Mouse (Mus musculus): Measurements from ENCODE around the gene Galnt17. TPM values are rescaled to one million over a fixed set of nuclear protein-coding genes. Genes with fewer than 3 reads are reported as not detected.

Galnt17 gene
- polyA plus RNA-seq, 1 experiment from 2014 or later: not detected

DNA sequence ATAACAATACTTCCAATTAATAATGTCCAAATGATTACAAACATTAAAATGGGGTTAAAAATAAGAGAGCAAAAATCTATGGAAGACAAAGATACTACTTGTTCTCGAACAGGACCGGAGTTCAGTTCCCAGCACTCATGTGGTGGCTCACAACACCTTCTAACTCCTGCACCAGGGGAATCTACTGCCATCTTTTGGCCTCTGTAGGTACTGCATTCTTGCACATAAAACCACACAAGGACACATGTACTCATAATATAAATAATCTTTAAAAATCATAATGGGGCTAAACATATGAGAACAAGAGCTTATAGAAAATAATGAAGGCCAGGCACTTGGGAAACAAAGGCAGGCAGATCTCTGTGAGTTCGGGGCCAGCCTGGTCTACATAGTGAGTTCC is 330.3 kb downstream of the Galnt17 start:
- Histone ChIP-seq H3K4me3 (ENCODE audit: low read depth, low read length) (no peak overlapping the region), H3K9me3 (ENCODE audit: low read length) (no peaks in the 10 kb centered on the region), H3K4me1 (ENCODE audit: insufficient read depth) (no peaks in the 10 kb centered on the region), H3K27me3 (ENCODE audit: insufficient read depth, low read length) (no peaks in the 10 kb centered on the region), H3K9ac (replicated peaks) (no peak overlapping the region), H3K27ac (ENCODE audit: low read depth) (no peak overlapping the region), H3K36me3 (replicated peaks; ENCODE audit: insufficient read depth, low read length) (no peaks in the 10 kb centered on the region), H3K4me2 (ENCODE audit: low read depth, low read length) (no peak overlapping the region)
- ATAC-seq: no peak
- TF ChIP-seq EP300 (IDR thresholded peaks at IDR 0.05; ENCODE audit: low read depth) (no peak), CTCF (IDR thresholded peaks at IDR 0.05; ENCODE audit: low read depth) (peak; percentile 8; the same call in 1 of the 2 replicates)
- 74% methylated on average over 3 of the region's 3 CpGs for WGBS (ENCODE audit: insufficient replicate concordance)
- no peak for DNase-seq

- H3K9me3 ChIP-seq (ENCODE audit: low read length): no peaks in the 10 kb centered on the region
- H3K4me1 ChIP-seq (ENCODE audit: insufficient read depth): no peaks in the 10 kb centered on the region
- TF ChIP-seq CTCF (IDR thresholded peaks at IDR 0.05; ENCODE audit: low read depth): no peak
- no peak for TF ChIP-seq EP300 (IDR thresholded peaks at IDR 0.05; ENCODE audit: low read depth)
- H3K9ac ChIP-seq (replicated peaks): no peak overlapping the region
- H3K4me3 ChIP-seq (ENCODE audit: low read depth, low read length): no peak overlapping the region
- ATAC-seq (no peak), DNase-seq (no peak)
- H3K4me2 ChIP-seq (ENCODE audit: low read depth, low read length): no peak overlapping the region
- H3K27ac ChIP-seq (ENCODE audit: low read depth): no peak overlapping the region
- WGBS (ENCODE audit: insufficient replicate concordance): 84% methylated on average over 7 of the region's 7 CpGs
- H3K36me3 ChIP-seq (replicated peaks; ENCODE audit: insufficient read depth, low read length): no peaks in the 10 kb centered on the region
- no peaks in the 10 kb centered on the region for H3K27me3 ChIP-seq (ENCODE audit: insufficient read depth, low read length)
Measured at GRCm38 (mm10) chr5:130952361-130952760, 355.9 kb downstream of the Galnt17 start.

DNA sequence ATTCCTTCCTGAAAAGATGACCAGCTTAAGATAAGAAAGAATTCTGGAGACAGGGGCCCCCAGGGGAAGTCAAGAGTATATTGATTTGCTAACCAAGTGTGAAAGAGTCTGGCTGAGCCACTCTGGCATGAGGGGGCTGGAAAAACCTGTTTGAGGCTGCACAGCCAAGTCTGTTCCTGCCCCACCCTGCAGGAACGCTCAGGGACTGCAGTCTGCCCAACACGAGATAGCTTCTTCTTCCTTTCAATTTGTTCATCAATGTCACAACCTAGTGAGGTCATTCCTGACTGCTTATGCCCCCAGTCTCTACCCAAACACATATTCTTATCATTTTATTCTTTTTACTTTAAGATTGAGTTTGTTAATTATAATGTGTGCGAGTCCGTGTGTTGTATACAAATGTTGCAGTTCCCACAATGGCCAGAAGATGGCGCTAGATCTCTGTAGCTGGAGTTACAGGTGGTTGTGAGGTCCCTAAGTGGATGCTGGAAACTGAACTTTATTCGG is 357.4 kb downstream of the Galnt17 start:
- no peak overlapping the region for H3K9ac ChIP-seq (replicated peaks)
- no peaks in the 10 kb centered on the region for H3K9me3 ChIP-seq (ENCODE audit: low read length)
- H3K27ac ChIP-seq (ENCODE audit: low read depth): no peak overlapping the region
- H3K36me3 ChIP-seq (replicated peaks; ENCODE audit: insufficient read depth, low read length): no peaks in the 10 kb centered on the region
- H3K4me3 ChIP-seq (ENCODE audit: low read depth, low read length): no peak overlapping the region
- no peaks in the 10 kb centered on the region for H3K4me1 ChIP-seq (ENCODE audit: insufficient read depth)
- H3K4me2 ChIP-seq (ENCODE audit: low read depth, low read length): no peak overlapping the region
- TF ChIP-seq CTCF (IDR thresholded peaks at IDR 0.05; ENCODE audit: low read depth) (peak; percentile 55), EP300 (IDR thresholded peaks at IDR 0.05; ENCODE audit: low read depth) (no peak)
- ATAC-seq (no peak), DNase-seq (no peak)
- H3K27me3 ChIP-seq (ENCODE audit: insufficient read depth, low read length): no peaks in the 10 kb centered on the region
- 38% methylated on average over 6 of the region's 6 CpGs for WGBS (ENCODE audit: insufficient replicate concordance)

- 57% methylated on average over 4 of the region's 4 CpGs for WGBS (ENCODE audit: insufficient replicate concordance)
- H3K4me1 ChIP-seq (ENCODE audit: insufficient read depth): no peaks in the 10 kb centered on the region
- no peaks in the 10 kb centered on the region for H3K9me3 ChIP-seq (ENCODE audit: low read length)
- H3K36me3 ChIP-seq (replicated peaks; ENCODE audit: insufficient read depth, low read length): no peaks in the 10 kb centered on the region
- H3K4me2 ChIP-seq (ENCODE audit: low read depth, low read length): no peak overlapping the region
- ATAC-seq: no peak
- H3K27ac ChIP-seq (ENCODE audit: low read depth): no peak overlapping the region
- H3K9ac ChIP-seq (replicated peaks): no peak overlapping the region
- no peaks in the 10 kb centered on the region for H3K27me3 ChIP-seq (ENCODE audit: insufficient read depth, low read length)
- DNase-seq: no peak
- H3K4me3 ChIP-seq (ENCODE audit: low read depth, low read length): no peak overlapping the region
- TF ChIP-seq CTCF (IDR thresholded peaks at IDR 0.05; ENCODE audit: low read depth) (no peak), EP300 (IDR thresholded peaks at IDR 0.05; ENCODE audit: low read depth) (no peak)
Measured at GRCm38 (mm10) chr5:130950421-130950820, 357.9 kb downstream of the Galnt17 start.

GRCm38 (mm10) chr5:130949710-130950109 is 358.6 kb downstream of the Galnt17 start:
- TF ChIP-seq EP300 (IDR thresholded peaks at IDR 0.05; ENCODE audit: low read depth): no peak
- no peak for TF ChIP-seq CTCF (IDR thresholded peaks at IDR 0.05; ENCODE audit: low read depth)
- 69% methylated on average over 1 of the region's 1 CpGs for WGBS (ENCODE audit: insufficient replicate concordance)
- Histone ChIP-seq H3K4me1 (ENCODE audit: insufficient read depth) (no peaks in the 10 kb centered on the region), H3K9ac (replicated peaks) (no peak overlapping the region), H3K36me3 (replicated peaks; ENCODE audit: insufficient read depth, low read length) (no peaks in the 10 kb centered on the region), H3K27me3 (ENCODE audit: insufficient read depth, low read length) (no peaks in the 10 kb centered on the region), H3K27ac (ENCODE audit: low read depth) (no peak overlapping the region), H3K4me2 (ENCODE audit: low read depth, low read length) (no peak overlapping the region), H3K4me3 (ENCODE audit: low read depth, low read length) (no peak overlapping the region), H3K9me3 (ENCODE audit: low read length) (no peaks in the 10 kb centered on the region)
- ATAC-seq (no peak), DNase-seq (no peak)

- Histone ChIP-seq H3K4me2 (ENCODE audit: low read depth, low read length) (no peak overlapping the region), H3K9me3 (ENCODE audit: low read length) (no peaks in the 10 kb centered on the region), H3K4me3 (ENCODE audit: low read depth, low read length) (no peak overlapping the region), H3K36me3 (replicated peaks; ENCODE audit: insufficient read depth, low read length) (no peaks in the 10 kb centered on the region), H3K27me3 (ENCODE audit: insufficient read depth, low read length) (no peaks in the 10 kb centered on the region), H3K9ac (replicated peaks) (no peak overlapping the region), H3K27ac (ENCODE audit: low read depth) (no peak overlapping the region), H3K4me1 (ENCODE audit: insufficient read depth) (no peaks in the 10 kb centered on the region)
- TF ChIP-seq EP300 (IDR thresholded peaks at IDR 0.05; ENCODE audit: low read depth) (no peak), CTCF (IDR thresholded peaks at IDR 0.05; ENCODE audit: low read depth) (no peak)
- DNase-seq (no peak), ATAC-seq (no peak)
- 59% methylated on average over 4 of the region's 4 CpGs for WGBS (ENCODE audit: insufficient replicate concordance)
Measured at GRCm38 (mm10) chr5:130938911-130939608, 369.2 kb downstream of the Galnt17 start.

Data from liver, postnatal 0 days (tissue).